Mouse (Mus musculus) myocyte (in vitro differentiated cells): ENCODE results near the gene 9930022D16Rik.

Experiments used
- CEBPB ChIP-seq: IDR thresholded peaks from 2 replicates; pipeline ENCODE4 v1.6.1; 2011; ENCODE audit warnings: mild to moderate bottlenecking, moderate library complexity; ENCODE audit not compliant: poor library complexity, insufficient read depth, severe bottlenecking
- MAX ChIP-seq: IDR thresholded peaks from one replicate; pipeline ENCODE4 v1.6.1; 2011; ENCODE audit warnings: low read depth, mild to moderate bottlenecking, control low read depth
- POLR2A ChIP-seq: IDR thresholded peaks from one replicate; pipeline ENCODE4 v1.6.1; 2011; ENCODE audit warnings: low read depth, mild to moderate bottlenecking, control low read depth, moderate library complexity; ENCODE audit not compliant: insufficient read length
- POLR2AphosphoS2 ChIP-seq: IDR thresholded peaks from one replicate; pipeline ENCODE4 v1.6.1; 2011; ENCODE audit warnings: low read depth, control low read depth; ENCODE audit not compliant: insufficient read length
- TCF12 ChIP-seq: IDR thresholded peaks from one replicate; pipeline ENCODE4 v1.6.1; 2011; ENCODE audit warnings: mild to moderate bottlenecking, control low read depth; ENCODE audit not compliant: poor library complexity, insufficient read depth, severe bottlenecking
- USF1 ChIP-seq: IDR thresholded peaks from one replicate; pipeline ENCODE4 v1.6.1; 2011; ENCODE audit warnings: low read depth, mild to moderate bottlenecking, control low read depth, moderate library complexity

GRCm38 (mm10) chr11:109421205-109421604 is 7.5 kb downstream of the 9930022D16Rik start:
- TF ChIP-seq USF1 (no peak), CEBPB (no peak), POLR2A (no peak), MAX (no peak), POLR2AphosphoS2 (no peak), TCF12 (no peak)
